Mouse (Mus musculus): ENCODE measurements around the gene Mn1. TPM values are rescaled to one million over a fixed set of nuclear protein-coding genes. Genes with fewer than 3 reads are reported as not detected.
A peak's percentile ranks its signal among the peaks of the same experiment; 100 is the strongest.

Gene Mn1
- polyA plus RNA-seq, 1 experiment = 1.2 TPM

DNA sequence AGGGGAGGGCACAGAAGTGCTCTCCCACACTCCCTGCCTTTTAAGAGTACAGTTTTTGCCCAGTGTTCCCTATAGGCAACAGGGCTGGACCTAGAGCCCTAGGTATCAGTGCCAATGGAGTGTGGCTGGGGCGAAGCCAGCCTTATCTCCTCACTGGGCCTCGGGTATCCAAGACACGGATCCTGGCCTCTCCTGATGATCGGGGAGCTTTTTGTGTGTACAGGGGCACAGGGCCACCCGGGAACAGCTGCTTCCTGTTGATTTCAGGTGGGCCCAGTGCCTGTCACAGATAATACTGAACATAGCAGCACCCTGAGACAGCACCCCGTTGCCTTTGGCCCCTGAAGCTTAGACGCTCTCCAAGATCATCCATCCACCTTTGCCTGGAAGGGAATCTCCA is 19.1 kb downstream of the Mn1 start:
- peaks cover 15% of the 10 kb centered on the region for H3K4me1 ChIP-seq (ENCODE audit: control insufficient read depth, insufficient read depth, insufficient read length, low read length)
- no peak overlapping the region for H3K4me3 ChIP-seq (ENCODE audit: insufficient read depth, low read depth, low read length)
- H3K27ac ChIP-seq (replicated peaks; ENCODE audit: low read depth, low read length) = peak overlapping the region; percentile 30

DNA sequence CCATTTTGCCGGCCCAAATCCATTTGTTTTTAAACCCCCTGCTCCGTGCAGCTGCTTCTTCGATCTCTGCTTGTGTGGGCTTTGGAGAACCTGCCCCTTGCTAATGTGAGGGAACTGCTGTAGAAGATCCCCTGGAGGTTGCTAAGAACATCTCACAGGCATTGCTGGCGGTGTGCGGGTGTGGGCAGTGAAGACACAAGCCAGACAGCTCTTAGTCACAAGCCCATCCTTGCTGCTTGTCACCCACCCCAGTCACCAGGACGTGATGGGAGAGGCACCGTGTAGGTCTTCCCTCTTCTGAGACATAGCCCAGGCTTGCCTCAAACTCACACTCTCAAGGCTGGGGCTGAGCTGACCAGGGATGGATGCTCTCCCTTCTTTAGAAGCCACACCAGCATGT is 20.0 kb downstream of the Mn1 start:
- Histone ChIP-seq H3K4me1 (ENCODE audit: control insufficient read depth, insufficient read depth, insufficient read length, low read length) (peaks cover 13% of the 10 kb centered on the region; the same call in 1 of the 2 replicates), H3K27ac (replicated peaks; ENCODE audit: low read depth, low read length) (no peak overlapping the region), H3K4me3 (ENCODE audit: insufficient read depth, low read depth, low read length) (no peak overlapping the region)

GRCm38 (mm10) chr5:111438336-111438735 is 21.2 kb downstream of the Mn1 start:
- Histone ChIP-seq H3K4me1 (ENCODE audit: control insufficient read depth, insufficient read depth, insufficient read length, low read length) (peaks cover 13% of the 10 kb centered on the region; the same call in 1 of the 2 replicates), H3K4me3 (ENCODE audit: insufficient read depth, low read depth, low read length) (no peak overlapping the region), H3K27ac (replicated peaks; ENCODE audit: low read depth, low read length) (no peak overlapping the region)

DNA sequence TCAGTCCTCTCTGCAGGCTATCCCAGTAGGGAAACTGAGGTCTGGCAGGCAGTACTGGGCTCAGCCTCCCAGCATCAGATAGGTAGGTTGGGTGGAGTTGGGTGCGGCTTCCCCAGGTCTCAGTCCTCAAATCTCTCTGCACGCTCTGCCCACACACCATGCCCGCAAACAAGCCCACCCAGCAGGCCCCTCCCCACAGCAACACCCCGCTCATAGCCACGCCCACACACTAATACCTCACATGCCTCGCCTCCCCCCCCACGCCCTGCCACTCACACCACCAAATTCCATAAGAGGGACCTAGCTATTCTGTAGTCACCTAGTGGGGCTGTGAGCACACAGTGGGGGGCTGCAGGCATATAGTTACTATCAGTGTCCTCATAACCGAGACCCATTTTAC is 21.7 kb downstream of the Mn1 start:
- Histone ChIP-seq H3K27ac (replicated peaks; ENCODE audit: low read depth, low read length) (no peak overlapping the region), H3K4me1 (ENCODE audit: control insufficient read depth, insufficient read depth, insufficient read length, low read length) (peaks cover 13% of the 10 kb centered on the region; the same call in 1 of the 2 replicates), H3K4me3 (ENCODE audit: insufficient read depth, low read depth, low read length) (no peak overlapping the region)

DNA sequence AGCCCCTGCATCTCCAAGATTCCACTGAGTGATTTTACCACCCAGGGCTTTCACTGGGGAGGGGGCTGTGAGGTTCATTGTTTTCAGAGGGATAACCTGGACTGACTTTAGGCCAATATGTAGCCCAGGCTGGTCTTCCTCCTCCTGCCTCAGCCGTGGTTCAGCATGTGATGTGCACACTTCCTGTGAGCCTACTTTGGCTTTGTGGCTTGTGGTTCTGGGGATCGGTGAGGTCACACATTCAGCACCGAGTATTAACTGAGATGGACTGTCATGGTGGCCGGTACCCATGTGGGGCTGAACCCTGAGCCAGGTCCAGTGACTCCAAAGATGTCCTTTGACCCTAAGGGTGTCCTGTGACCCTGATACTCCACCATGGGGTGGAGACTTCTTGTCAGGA is 23.1 kb downstream of the Mn1 start:
- no peak overlapping the region for H3K4me3 ChIP-seq (ENCODE audit: insufficient read depth, low read depth, low read length)
- H3K4me1 ChIP-seq (ENCODE audit: control insufficient read depth, insufficient read depth, insufficient read length, low read length) = peaks cover 13% of the 10 kb centered on the region; the same call in 1 of the 2 replicates
- no peak overlapping the region for H3K27ac ChIP-seq (replicated peaks; ENCODE audit: low read depth, low read length)

- Histone ChIP-seq H3K27ac (replicated peaks; ENCODE audit: low read depth, low read length) (no peak overlapping the region), H3K4me3 (ENCODE audit: insufficient read depth, low read depth, low read length) (no peak overlapping the region), H3K4me1 (ENCODE audit: control insufficient read depth, insufficient read depth, insufficient read length, low read length) (no peaks in the 10 kb centered on the region)
These were observed 25.1 kb downstream of the Mn1 start for GRCm38 (mm10) chr5:111442151-111442871.

DNA sequence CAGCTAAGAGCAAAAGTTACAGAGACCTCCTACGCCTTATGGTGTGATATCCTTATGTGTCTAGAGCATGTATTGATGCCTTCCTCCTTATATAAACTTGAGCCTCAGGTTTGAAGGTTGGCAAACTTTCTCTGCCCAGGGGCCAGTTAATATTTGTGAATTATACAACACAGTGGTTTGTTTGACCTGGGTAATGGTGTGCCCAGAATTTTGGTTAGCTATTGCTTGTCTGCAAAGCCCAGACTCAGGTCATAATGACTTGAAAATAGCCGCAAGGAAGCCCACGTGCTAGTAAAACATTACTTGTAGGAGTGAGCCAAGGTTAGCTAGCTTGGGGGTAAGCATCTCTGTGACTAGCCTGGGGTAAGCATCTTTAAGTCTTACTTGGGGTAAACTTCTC is 26.5 kb downstream of the Mn1 start:
- Histone ChIP-seq H3K27ac (replicated peaks; ENCODE audit: low read depth, low read length) (no peak overlapping the region), H3K4me1 (ENCODE audit: control insufficient read depth, insufficient read depth, insufficient read length, low read length) (no peaks in the 10 kb centered on the region), H3K4me3 (ENCODE audit: insufficient read depth, low read depth, low read length) (no peak overlapping the region)

GRCm38 (mm10) chr5:111444361-111444760 is 27.2 kb downstream of the Mn1 start:
- Histone ChIP-seq H3K4me3 (ENCODE audit: insufficient read depth, low read depth, low read length) (no peak overlapping the region), H3K27ac (replicated peaks; ENCODE audit: low read depth, low read length) (no peak overlapping the region)

GRCm38 (mm10) chr5:111446652-111447051 is 29.5 kb downstream of the Mn1 start:
- H3K4me3 ChIP-seq (ENCODE audit: insufficient read depth, low read depth, low read length) = no peak overlapping the region
- H3K27ac ChIP-seq (replicated peaks; ENCODE audit: low read depth, low read length) = no peak overlapping the region
- no peaks in the 10 kb centered on the region for H3K4me1 ChIP-seq (ENCODE audit: control insufficient read depth, insufficient read depth, insufficient read length, low read length)

More at GRCm38 (mm10) chr5:111444361-111444760, 27.2 kb downstream of the Mn1 start:
- H3K4me1 ChIP-seq (ENCODE audit: control insufficient read depth, insufficient read depth, insufficient read length, low read length) = no peaks in the 10 kb centered on the region

GRCm38 (mm10) chr5:111449700-111450099 is 32.5 kb downstream of the Mn1 start:
- Histone ChIP-seq H3K27ac (replicated peaks; ENCODE audit: low read depth, low read length) (no peak overlapping the region), H3K4me1 (ENCODE audit: control insufficient read depth, insufficient read depth, insufficient read length, low read length) (no peaks in the 10 kb centered on the region), H3K4me3 (ENCODE audit: insufficient read depth, low read depth, low read length) (no peak overlapping the region)

GRCm38 (mm10) chr5:111454240-111454639 is 37.1 kb downstream of the Mn1 start:
- Histone ChIP-seq H3K4me1 (ENCODE audit: control insufficient read depth, insufficient read depth, insufficient read length, low read length) (no peaks in the 10 kb centered on the region), H3K4me3 (ENCODE audit: insufficient read depth, low read depth, low read length) (no peak overlapping the region), H3K27ac (replicated peaks; ENCODE audit: low read depth, low read length) (no peak overlapping the region)

DNA sequence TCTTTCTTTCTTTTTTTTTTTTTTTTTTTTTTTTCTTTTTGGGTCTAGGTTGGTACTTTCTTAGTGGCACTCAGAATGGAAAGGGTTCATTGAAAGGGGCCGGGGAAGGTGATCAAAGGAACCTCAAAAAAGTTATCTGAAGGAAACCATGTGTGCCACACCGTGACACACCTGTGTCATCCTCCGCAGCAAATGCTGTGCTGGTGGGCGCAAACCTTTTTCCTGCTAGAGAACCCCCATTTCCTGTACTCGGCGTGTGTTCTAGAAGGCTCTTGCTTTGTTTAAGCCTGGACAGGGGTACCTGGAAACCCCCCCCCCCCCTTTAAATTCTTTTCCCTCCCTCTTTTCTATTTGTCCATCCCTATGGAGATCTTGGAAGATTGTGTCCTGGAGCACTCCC is 37.7 kb downstream of the Mn1 start:
- Histone ChIP-seq H3K27ac (replicated peaks; ENCODE audit: low read depth, low read length) (no peak overlapping the region), H3K4me3 (ENCODE audit: insufficient read depth, low read depth, low read length) (no peak overlapping the region), H3K4me1 (ENCODE audit: control insufficient read depth, insufficient read depth, insufficient read length, low read length) (no peaks in the 10 kb centered on the region)

DNA sequence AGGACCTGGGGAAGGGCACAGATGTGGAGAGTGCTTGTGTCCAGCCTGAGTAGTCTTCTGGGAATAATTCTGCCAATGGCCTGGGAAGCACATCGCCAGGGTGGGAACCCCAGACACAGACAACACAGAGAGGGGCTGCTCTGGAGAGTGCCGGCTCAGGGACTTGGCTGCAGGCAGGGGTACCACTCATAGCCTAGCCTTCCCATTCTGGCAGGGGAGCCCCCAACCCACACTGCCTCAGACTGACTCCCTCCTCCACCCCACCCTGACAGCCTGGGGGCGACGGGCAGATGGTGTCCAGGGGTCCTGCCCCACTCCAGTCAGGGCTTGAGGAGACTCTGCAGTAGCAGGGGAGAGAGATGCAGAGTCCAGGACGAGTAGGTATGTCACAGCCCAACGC is 41.5 kb downstream of the Mn1 start:
- no peaks in the 10 kb centered on the region for H3K4me1 ChIP-seq (ENCODE audit: control insufficient read depth, insufficient read depth, insufficient read length, low read length)
- H3K27ac ChIP-seq (replicated peaks; ENCODE audit: low read depth, low read length) = no peak overlapping the region
- H3K4me3 ChIP-seq (ENCODE audit: insufficient read depth, low read depth, low read length) = no peak overlapping the region

DNA sequence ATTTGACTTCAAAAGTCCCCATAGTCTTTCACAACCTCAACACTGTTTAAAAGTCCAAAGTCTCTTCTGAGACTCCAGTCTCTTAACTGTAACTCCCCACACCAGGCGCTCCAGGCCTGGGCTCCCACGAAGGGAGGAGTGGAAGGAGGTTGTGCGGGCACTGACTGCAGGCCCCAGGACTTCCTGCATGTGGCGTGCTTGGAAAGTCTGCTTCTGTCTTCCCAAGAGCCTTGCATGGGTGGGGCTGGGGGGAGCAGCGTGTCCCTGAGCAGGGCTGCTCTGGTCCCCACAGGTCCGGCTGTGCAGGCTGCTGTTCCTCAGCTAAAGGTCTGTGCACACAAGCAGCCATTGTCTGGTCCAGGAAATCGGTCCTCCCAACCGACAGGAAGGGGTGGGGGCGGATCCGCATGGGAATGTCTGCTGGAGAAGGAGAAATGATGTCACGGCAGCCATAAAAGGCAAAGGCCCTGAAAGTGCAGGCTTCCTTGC is 48.7 kb downstream of the Mn1 start:
- H3K4me1 ChIP-seq (ENCODE audit: control insufficient read depth, insufficient read depth, insufficient read length, low read length) = peaks cover 7% of the 10 kb centered on the region
- H3K4me3 ChIP-seq (ENCODE audit: insufficient read depth, low read depth, low read length) = no peak overlapping the region
- peak overlapping the region; percentile 65 for H3K27ac ChIP-seq (replicated peaks; ENCODE audit: low read depth, low read length)

GRCm38 (mm10) chr5:111466429-111466828 is 49.3 kb downstream of the Mn1 start:
- H3K4me1 ChIP-seq (ENCODE audit: control insufficient read depth, insufficient read depth, insufficient read length, low read length) = peaks cover 7% of the 10 kb centered on the region
- peak overlapping the region; percentile 81 for H3K27ac ChIP-seq (replicated peaks; ENCODE audit: low read depth, low read length)
- H3K4me3 ChIP-seq (ENCODE audit: insufficient read depth, low read depth, low read length) = no peak overlapping the region

DNA sequence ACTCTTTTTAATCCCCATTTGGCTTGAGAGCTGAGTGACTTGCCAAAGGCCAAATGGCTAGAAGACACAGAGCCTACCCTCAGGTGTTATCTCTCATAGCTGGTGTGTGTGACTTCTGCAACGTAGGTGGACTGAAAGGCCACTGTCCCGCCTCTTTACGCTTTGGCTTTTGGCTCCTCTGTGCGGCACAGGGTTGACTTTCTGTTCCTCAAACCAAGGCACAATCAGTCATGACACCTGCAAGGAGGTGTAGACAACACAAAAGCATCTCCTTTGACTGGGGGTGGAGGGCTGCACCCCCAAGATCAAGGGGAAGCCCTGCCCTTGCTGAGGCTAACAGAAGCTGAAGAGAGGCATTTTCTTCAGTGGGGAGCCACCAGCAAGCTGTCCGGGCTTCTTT is 50.5 kb downstream of the Mn1 start:
- Histone ChIP-seq H3K27ac (replicated peaks; ENCODE audit: low read depth, low read length) (no peak overlapping the region), H3K4me1 (ENCODE audit: control insufficient read depth, insufficient read depth, insufficient read length, low read length) (peaks cover 7% of the 10 kb centered on the region), H3K4me3 (ENCODE audit: insufficient read depth, low read depth, low read length) (no peak overlapping the region)

All from brown adipose tissue, adult 24 weeks (tissue).